21 mouse cellular contexts compared by ENCODE assay signal in genomic region chr16:5501961-5502360, GRCm38 (mm10).
"Had no signal": no experiment of that assay in that cellular context is flagged by ENCODE, and none has a peak within 500 bp of the region (broad histone marks: within the 10 kb centered on the region; RNA-seq: fewer than 3 reads in every experiment).

No protein-coding gene starts in this region.

- H3K27me3 ChIP-seq: lung, embryonic 15.5 days; megakaryocyte, embryonic 14.5 days; midbrain, embryonic 13.5 days; midbrain, embryonic 15.5 days; neural tube, embryonic 13.5 days; neural tube, embryonic 15.5 days had no signal

- H3K4me2 ChIP-seq: lung, embryonic 15.5 days; midbrain, embryonic 11.5 days; midbrain, embryonic 13.5 days; midbrain, embryonic 15.5 days; neural tube, embryonic 13.5 days; neural tube, embryonic 15.5 days had no signal

- H3K9me3 ChIP-seq: lung, embryonic 15.5 days; megakaryocyte, embryonic 14.5 days; midbrain, embryonic 13.5 days; midbrain, embryonic 15.5 days; neural tube, embryonic 13.5 days; neural tube, embryonic 15.5 days had no signal

- H3K4me1 ChIP-seq: lung, embryonic 15.5 days; megakaryocyte, embryonic 14.5 days; midbrain, embryonic 13.5 days; midbrain, embryonic 15.5 days; neural tube, embryonic 13.5 days; neural tube, embryonic 15.5 days had no signal

- DNase-seq: lung, adult 2 months; lung, postnatal 14 days; lung, postnatal 36 days; retina, postnatal 1 day; right cerebral cortex, adult 18-20 months; right cerebral cortex, postnatal 25 days; right cerebral cortex, postnatal 4 days; spleen, adult 18-20 months; thymus, adult 18-20 months; thymus, postnatal 14 days; thymus, postnatal 36 days had no signal

- H3K9ac ChIP-seq: lung, embryonic 15.5 days; midbrain, embryonic 13.5 days; midbrain, embryonic 15.5 days; neural tube, embryonic 13.5 days; neural tube, embryonic 15.5 days had no signal

- H3K36me3 ChIP-seq: lung, embryonic 15.5 days; midbrain, embryonic 13.5 days; midbrain, embryonic 15.5 days; neural tube, embryonic 13.5 days; neural tube, embryonic 15.5 days had no signal

- ATAC-seq: lung, postnatal 0 days; midbrain, embryonic 13.5 days; midbrain, embryonic 15.5 days had no signal

- H3K27ac ChIP-seq: lung, embryonic 15.5 days; macrophage; midbrain, embryonic 13.5 days; midbrain, embryonic 15.5 days; neural tube, embryonic 13.5 days; neural tube, embryonic 15.5 days had no signal

- H3K4me3 ChIP-seq: lung, embryonic 15.5 days; megakaryocyte, embryonic 14.5 days; midbrain, embryonic 13.5 days; midbrain, embryonic 15.5 days; myocyte; neural tube, embryonic 13.5 days; neural tube, embryonic 15.5 days had no signal
